Mouse (Mus musculus): ENCODE results near the gene Ttc41.

- TF ChIP-seq CTCF (IDR thresholded peaks at IDR 0.05; ENCODE audit: low read depth) (no peak), EP300 (IDR thresholded peaks at IDR 0.05; ENCODE audit: low read depth) (no peak)
These were observed 25.9 kb downstream of the Ttc41 start for GRCm38 (mm10) chr10:86731500-86731863.

All from liver, postnatal 0 days (tissue).